Mouse (Mus musculus) spleen, postnatal 10 days (tissue): Measurements from ENCODE around the gene Olfr360.
"Not testable (repeated sequence)": the region's sequence is repeated elsewhere in the genome, so short reads cannot be mapped to it uniquely, and the experiment has no call there.

Experiments used
- DNase-seq, 2 experiments: peaks; one replicate each; pipeline ENCODE4 v3.0.0; 2021 to 2022; ENCODE audit warnings: low spot score in 2 of 2

Olfr360 gene

GRCm38 (mm10) chr2:37065446-37065845 lies at the start of gene Olfr360:
Gene Olfr360, plus strand, starts transcription at chr2:37065746.
- DNase-seq, result no peak

DNA sequence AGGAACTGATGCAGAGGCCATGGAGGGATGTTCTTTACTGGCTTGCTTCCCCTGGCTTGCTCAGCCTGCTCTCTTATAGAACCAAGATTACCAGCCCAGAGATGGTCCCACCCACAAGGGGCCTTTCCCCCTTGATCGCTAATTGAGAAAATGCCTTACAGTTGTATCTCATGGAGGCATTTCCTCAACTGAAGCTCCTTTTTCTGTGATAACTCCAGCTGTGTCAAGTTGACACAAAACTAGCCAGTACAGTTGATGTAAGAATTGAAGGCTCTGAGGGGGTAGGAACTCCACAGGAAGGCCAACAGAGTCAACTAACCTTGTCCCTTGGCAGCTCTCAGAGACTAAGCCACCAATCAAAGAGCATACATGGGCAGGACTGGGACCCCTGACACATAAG lies 23.6 kb downstream of the Olfr360 start, which contains the start of gene Olfr361:
Gene Olfr361, minus strand, starts transcription at position 101 of the 400 bp plus-strand sequence.
- not testable (repeated sequence) for DNase-seq

DNA sequence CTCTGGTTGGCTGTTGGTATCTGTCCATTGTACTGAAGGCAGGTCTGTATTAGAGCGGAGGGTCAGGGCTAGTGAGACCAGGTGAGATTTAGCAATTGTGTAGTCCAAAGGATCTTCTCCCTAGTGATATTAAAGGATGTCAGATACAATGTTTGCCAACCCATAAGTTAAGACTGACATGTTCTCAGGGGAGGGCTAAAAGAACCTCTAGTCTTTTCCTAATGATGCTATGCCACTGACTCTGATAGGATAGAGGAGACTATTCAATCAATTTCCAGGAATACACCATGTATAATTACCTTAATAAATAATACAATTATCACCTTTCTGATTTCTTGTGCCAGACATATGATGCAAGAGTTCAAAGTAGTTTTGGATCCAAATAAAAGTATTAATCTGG lies 52.3 kb downstream of the Olfr360 start, which contains the start of gene Olfr362:
Gene Olfr362, minus strand, starts transcription at position 101 of the 400 bp plus-strand sequence.
- no peak for DNase-seq
